Mouse (Mus musculus) kidney, postnatal 0 days (tissue): Measurements from ENCODE around the gene Zfp59. TPM values are rescaled to one million over a fixed set of nuclear protein-coding genes. Genes with fewer than 3 reads are reported as not detected.
"Not testable (repeated sequence)": the region's sequence is repeated elsewhere in the genome, so short reads cannot be mapped to it uniquely, and the experiment has no call there.

ENCODE experiments used
- ATAC-seq: fragments of 200-750 bp; cut with Nextera tagmentation; replicated peaks from 2 replicates; pipeline ENCODE4 v1.8.0; 2017; ENCODE audit warnings: low read depth, moderate number of reproducible peaks, moderate TSS enrichment, moderate library complexity; ENCODE audit not compliant: low FRiP score
- DNase-seq: peaks from one replicate; pipeline ENCODE4 v3.0.0-alpha.2; 2016; ENCODE audit warnings: low spot score
- H3K27ac ChIP-seq: fragments of 300-500 bp; sonication (generic); 2 replicates; pipeline ENCODE4 v1.5.1; 2014; ENCODE audit warnings: mild to moderate bottlenecking
- H3K27me3 ChIP-seq: fragments of 300-500 bp; sonication (generic); 2 replicates; pipeline ENCODE4 v1.6.1; 2014; ENCODE audit warnings: low read length, mixed read lengths; ENCODE audit not compliant: insufficient read depth
- H3K36me3 ChIP-seq: fragments of 300-500 bp; sonication (generic); 2 replicates; pipeline ENCODE4 v1.6.1; 2014; ENCODE audit warnings: low read length, mixed read lengths; ENCODE audit not compliant: insufficient read depth
- H3K4me1 ChIP-seq: fragments of 300-500 bp; sonication (generic); replicated peaks from 2 replicates; pipeline ENCODE4 v1.6.1; 2014; ENCODE audit warnings: antibody characterized with exemption, low read length, mixed read lengths; ENCODE audit not compliant: insufficient read depth
- H3K4me2 ChIP-seq: fragments of 300-500 bp; sonication (generic); 2 replicates; pipeline ENCODE4 v1.6.1; 2014; ENCODE audit warnings: mild to moderate bottlenecking, low read length, moderate library complexity, mixed read lengths
- H3K4me3 ChIP-seq: fragments of 300-500 bp; sonication (generic); replicated peaks from 2 replicates; pipeline ENCODE4 v1.5.1; 2014; ENCODE audit warnings: low read depth, low read length
- H3K9ac ChIP-seq: fragments of 300-500 bp; sonication (generic); 2 replicates; pipeline ENCODE4 v1.6.1; 2014; ENCODE audit warnings: low read depth, low read length
- H3K9me3 ChIP-seq: fragments of 300-500 bp; sonication (generic); replicated peaks from 2 replicates; pipeline ENCODE4 v1.6.1; 2016; ENCODE audit warnings: low read length, inconsistent platforms, mixed read lengths
- CTCF ChIP-seq: IDR thresholded peaks from 2 replicates; pipeline ENCODE4 v1.5.1; 2016; ENCODE audit warnings: antibody characterized with exemption, low read depth, mild to moderate bottlenecking, moderate library complexity
- WGBS: fragments of 180-500 bp; shearing (Covaris S2); extraction: QIAGEN DNeasy Blood & Tissue Kit; methylation state at CpG from one replicate; pipeline ENCODE4 v1.1.7; 2014; 5-methylcytosine and 5-hydroxymethylcytosine counted together
- polyA plus RNA-seq: library from polyadenylated mRNA; unstranded; fragments of >200 nt; fragmentation: Nextera tagmentation; extraction: Ambion mirVana; gene quantifications from 2 replicates; pipeline ENCODE4 v1.2.1, GENCODE M21; 2015

Gene Zfp59
- polyA plus RNA-seq = 6.0 and 6.4 TPM in 2 replicates

DNA sequence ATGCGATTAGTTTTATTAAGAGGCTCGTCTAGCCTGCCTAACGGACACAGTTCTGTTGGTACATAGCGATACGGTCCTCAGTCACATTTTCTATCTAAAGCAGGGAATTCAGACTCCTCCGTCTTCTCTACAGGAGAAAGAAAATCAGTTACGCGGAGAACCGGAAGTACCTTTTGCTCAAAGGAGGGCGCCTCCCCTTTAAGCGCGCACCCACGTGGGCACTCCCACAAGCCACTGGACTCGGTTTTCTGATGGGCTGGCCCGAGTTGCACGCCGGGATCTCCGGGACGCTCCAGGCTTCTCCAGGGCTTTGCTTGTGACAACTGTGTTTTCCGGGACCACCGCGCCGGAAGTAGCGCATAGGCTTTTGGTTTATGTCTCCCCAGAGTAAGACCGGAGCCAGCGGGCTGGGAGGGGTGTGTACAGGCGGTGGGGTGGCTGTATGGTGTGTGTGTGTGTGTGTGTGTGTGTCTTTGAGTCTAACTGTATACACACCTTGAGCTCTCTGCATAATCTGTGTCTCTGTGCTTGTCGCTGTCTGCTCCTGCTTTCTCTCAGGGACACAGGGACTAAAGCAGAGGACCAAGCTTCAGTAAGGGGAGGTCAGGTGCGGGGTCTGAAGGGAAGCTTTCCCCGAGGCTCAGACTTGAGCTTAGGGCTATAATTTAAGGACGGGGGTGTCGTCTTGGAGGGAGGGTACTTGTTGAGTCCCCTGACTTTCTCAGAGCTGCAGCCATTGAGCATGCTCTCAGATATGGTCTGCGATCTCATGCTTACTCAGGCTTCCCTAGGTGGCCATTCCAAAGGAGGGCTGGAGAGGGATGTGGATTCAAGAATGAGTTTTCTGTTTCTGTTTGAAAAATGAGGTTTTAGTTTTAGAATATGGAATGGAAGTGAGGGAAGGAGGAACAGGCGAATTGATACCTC is at the start of gene Zfp59:
Zfp59 (plus strand) TSS at position 285 of the 927 bp plus-strand sequence.
- no peaks in the 10 kb centered on the region for H3K27me3 ChIP-seq
- H3K4me1 ChIP-seq = no peaks in the 10 kb centered on the region; the same call in 1 of the 2 replicates
- 3% methylated on average over 34 of the region's 34 CpGs for WGBS
- peak within 1 kb of the TSS; percentile 49 for H3K9ac ChIP-seq
- H3K27ac ChIP-seq = peak within 1 kb of the TSS; percentile 67
- peak within 1 kb of the TSS; percentile 38 for H3K4me3 ChIP-seq
- DNase-seq = peak; percentile 97
- H3K4me2 ChIP-seq = peak within 1 kb of the TSS; percentile 55
- no peak for TF ChIP-seq CTCF
- no peaks in the 10 kb centered on the region for H3K36me3 ChIP-seq
- ATAC-seq = peak; percentile 98
- H3K9me3 ChIP-seq = no peaks in the 10 kb centered on the region

DNA sequence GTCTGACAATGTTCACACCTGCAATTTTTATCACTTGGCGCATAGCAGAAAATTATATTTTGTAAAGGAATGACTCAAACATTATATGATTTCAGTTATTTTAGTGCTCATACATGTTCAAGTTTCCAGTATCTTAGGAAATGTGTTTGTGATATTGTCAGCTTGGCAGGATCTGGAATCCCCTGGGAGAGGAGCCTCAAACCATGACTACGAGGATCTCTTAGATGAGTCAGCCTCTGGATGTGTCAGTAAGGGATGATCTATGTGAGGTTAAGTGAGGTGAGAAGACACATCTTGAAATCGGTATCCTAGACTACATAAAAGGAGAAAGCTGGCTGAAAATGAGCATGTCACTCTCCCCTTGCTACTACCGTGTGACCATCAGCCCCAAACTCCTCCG is 49.1 kb upstream of the Zfp59 start:
- Histone ChIP-seq H3K27ac (no peak overlapping the region), H3K9ac (no peak overlapping the region), H3K4me3 (no peak overlapping the region), H3K36me3 (no peaks in the 10 kb centered on the region), H3K4me2 (no peak overlapping the region), H3K9me3 (0 out of 2 replicates have a peak, but pooled peaks cover 8% of the 10 kb centered on the region), H3K4me1 (no peaks in the 10 kb centered on the region), H3K27me3 (no peaks in the 10 kb centered on the region)
- ATAC-seq (no peak), DNase-seq (no peak)
- no peak for TF ChIP-seq CTCF
- WGBS = 67% methylated on average over 5 of the region's 5 CpGs

DNA sequence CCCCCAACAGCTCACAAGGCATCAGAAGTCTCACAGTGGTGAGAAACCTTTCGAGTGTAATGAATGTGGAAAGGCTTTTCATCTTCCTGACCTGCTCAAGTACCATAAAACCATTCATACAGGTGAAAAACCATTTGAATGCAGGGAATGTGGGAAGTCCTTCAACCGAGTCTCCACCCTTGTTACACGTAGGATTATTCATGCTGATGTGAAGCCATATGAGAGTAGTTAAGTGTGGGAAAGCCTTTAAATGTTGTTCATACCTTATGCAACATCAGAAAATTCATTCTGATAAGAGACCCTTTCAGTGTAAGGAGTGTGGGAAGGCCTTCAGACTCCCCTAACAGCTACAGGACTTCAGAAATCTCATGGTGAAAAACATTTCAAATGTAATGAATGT is 44.5 kb upstream of the Zfp59 start:
- H3K4me1 ChIP-seq, H3K36me3 ChIP-seq, H3K9ac ChIP-seq, H3K4me3 ChIP-seq, H3K9me3 ChIP-seq, H3K27me3 ChIP-seq, DNase-seq, H3K4me2 ChIP-seq, ATAC-seq, H3K27ac ChIP-seq: not testable (repeated sequence)
- WGBS = 17% methylated on average over 3 of the region's 3 CpGs

DNA sequence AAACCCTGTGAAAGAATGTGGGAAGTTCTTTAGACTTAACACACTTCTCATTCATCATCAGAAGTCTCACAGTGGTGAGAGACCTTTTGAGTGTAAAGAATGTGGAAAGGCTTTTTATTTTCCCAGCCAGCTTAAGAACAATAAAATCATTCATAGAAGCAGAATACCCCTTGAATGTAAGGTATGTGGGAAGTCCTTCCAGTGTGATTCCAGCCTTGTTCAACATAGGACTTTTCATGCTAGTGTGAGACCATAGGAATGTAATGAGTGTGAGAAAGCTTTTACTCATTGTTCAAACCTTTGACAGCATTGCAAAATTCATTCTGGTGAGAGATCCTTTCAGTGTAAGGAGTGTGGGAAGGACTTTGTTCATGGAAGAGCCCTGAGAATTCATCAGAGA is 43.8 kb upstream of the Zfp59 start:
- Histone ChIP-seq H3K4me1 (0 out of 2 replicates have a peak, but pooled peaks cover 3% of the 10 kb centered on the region), H3K4me3 (no peak overlapping the region), H3K27ac (no peak overlapping the region), H3K9me3 (no peaks in the 10 kb centered on the region), H3K27me3 (no peaks in the 10 kb centered on the region), H3K9ac (no peak overlapping the region), H3K4me2 (no peak overlapping the region), H3K36me3 (no peaks in the 10 kb centered on the region)
- ATAC-seq (no peak), DNase-seq (no peak)
- no peak for TF ChIP-seq CTCF

DNA sequence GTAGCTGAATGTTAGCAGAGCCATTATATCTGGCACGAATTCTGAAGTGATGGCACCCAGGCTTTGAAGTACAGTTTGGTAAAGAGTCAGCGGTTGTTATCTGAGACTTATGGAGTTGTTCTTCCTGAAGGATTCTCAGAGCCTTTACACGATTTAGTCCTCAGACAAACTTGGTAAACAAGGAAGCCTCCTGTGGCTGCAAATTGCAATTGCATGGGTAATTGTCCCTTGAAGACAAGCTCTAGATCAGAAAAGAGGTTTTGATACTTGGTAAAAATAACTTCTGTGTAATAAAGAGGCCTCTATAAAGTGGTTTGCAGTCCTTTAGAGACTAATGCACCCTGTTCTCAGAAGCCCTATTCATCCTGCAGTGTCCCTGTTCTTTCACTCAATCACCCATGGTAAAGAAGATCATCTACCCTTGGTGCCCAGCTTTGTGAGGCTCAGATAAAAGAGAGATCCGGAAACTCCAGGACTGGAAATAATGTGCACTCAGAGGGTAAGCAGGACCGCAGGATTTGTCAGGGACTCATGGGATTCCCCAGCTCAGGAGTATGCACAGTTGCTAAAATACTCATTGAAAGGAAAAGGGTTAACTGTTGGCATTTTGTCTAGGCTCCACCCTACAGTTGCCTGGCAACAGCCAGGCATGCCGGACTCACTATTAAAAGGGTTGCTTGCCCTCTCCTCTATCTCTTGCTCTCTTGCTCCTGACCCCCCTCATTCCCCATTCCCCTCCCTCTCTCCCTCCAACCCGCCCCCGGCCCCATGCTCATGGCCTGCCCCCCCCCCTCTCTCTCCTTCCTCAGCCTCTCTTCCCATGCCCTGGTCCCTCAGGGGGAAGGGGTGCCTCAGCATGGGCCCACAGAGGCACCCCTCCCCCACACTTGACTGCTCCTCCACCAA is 40.2 kb upstream of the Zfp59 start:
- H3K4me1 ChIP-seq = 0 out of 2 replicates have a peak, but pooled peaks cover 3% of the 10 kb centered on the region

DNA sequence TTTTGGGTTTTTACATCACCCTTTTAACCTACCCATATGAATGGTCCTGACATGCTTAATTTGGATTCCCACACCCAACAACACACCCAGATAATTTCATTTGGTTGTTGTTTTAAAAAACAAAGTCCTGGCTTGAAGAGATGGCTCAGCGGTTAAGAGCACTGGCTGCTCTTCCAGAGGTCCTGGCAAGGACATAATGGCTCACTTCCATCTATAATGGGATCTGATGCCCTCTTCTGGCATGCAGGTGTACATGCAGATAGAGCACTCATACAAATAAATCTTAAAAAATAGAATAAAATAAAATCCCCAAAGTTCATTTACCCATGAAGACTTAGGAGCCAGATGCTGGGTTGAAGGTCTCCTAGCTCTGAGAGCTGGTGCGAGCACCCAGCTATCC is 37.3 kb upstream of the Zfp59 start:
- H3K27ac ChIP-seq = no peak overlapping the region
- DNase-seq = peak; percentile 12
- TF ChIP-seq CTCF = peak; percentile 65
- no peaks in the 10 kb centered on the region for H3K36me3 ChIP-seq
- H3K4me2 ChIP-seq = no peak overlapping the region
- 0 out of 2 replicates have a peak, but pooled peaks cover 3% of the 10 kb centered on the region for H3K4me1 ChIP-seq
- 59% methylated on average over 2 of the region's 2 CpGs for WGBS
- no peak overlapping the region for H3K9ac ChIP-seq
- no peaks in the 10 kb centered on the region for H3K27me3 ChIP-seq
- H3K9me3 ChIP-seq = no peaks in the 10 kb centered on the region
- H3K4me3 ChIP-seq = no peak overlapping the region
- ATAC-seq = no peak

More for the DNA sequence above, 40.2 kb upstream of the Zfp59 start:
- no peaks in the 10 kb centered on the region for H3K27me3 ChIP-seq
- 0 out of 2 replicates have a peak overlapping the region, but pooled peaks have one; percentile 19 for H3K27ac ChIP-seq
- H3K4me3 ChIP-seq = no peak overlapping the region
- H3K9ac ChIP-seq = no peak overlapping the region
- DNase-seq (peak; percentile 63), ATAC-seq (peak; percentile 17)
- TF ChIP-seq CTCF = peak; percentile 44
- no peaks in the 10 kb centered on the region for H3K9me3 ChIP-seq
- no peaks in the 10 kb centered on the region for H3K36me3 ChIP-seq
- peak overlapping the region; percentile 37 for H3K4me2 ChIP-seq
- 31% methylated on average over 8 of the region's 8 CpGs for WGBS
